Mouse (Mus musculus) cerebellum, adult 8-10 months (tissue): ENCODE measurements around the gene Camk1.

Experiments used
- DNase-seq: peaks from one replicate; pipeline ENCODE4 v3.0.0; 2022

Gene Camk1

GRCm38 (mm10) chr6:113343177-113344092, at the start of gene Camk1:
Gene Camk1, minus strand, starts transcription at chr6:113343984.
- peak; percentile 81 for DNase-seq

GRCm38 (mm10) chr6:113392387-113393071, 48.7 kb upstream of the Camk1 start:
- peak; percentile 43 for DNase-seq

GRCm38 (mm10) chr6:113392015-113392386, 48.2 kb upstream of the Camk1 start:
- DNase-seq: no peak

GRCm38 (mm10) chr6:113390715-113391114, 46.9 kb upstream of the Camk1 start:
- DNase-seq: no peak

GRCm38 (mm10) chr6:113388960-113389359, 45.2 kb upstream of the Camk1 start, which contains the start of gene Ttll3:
Gene Ttll3, plus strand, starts transcription at chr6:113389260.
- no peak for DNase-seq

GRCm38 (mm10) chr6:113386025-113386424, 42.2 kb upstream of the Camk1 start:
- DNase-seq: no peak

GRCm38 (mm10) chr6:113385160-113385714, 41.5 kb upstream of the Camk1 start:
- no peak for DNase-seq

GRCm38 (mm10) chr6:113384351-113384927, 40.7 kb upstream of the Camk1 start:
- DNase-seq: no peak

- DNase-seq: no peak
These were observed 36.7 kb upstream of the Camk1 start for GRCm38 (mm10) chr6:113380480-113380879.

GRCm38 (mm10) chr6:113379246-113379645, 35.5 kb upstream of the Camk1 start:
- DNase-seq: no peak

- DNase-seq: peak; percentile 92
These were observed 34.0 kb upstream of the Camk1 start, which contains the start of the genes Tada3 and Arpc4 for GRCm38 (mm10) chr6:113377496-113378385. Gene Tada3, minus strand, starts transcription at chr6:113377883. Gene Arpc4, plus strand, starts transcription at chr6:113378115.

GRCm38 (mm10) chr6:113377172-113377495, 33.4 kb upstream of the Camk1 start:
- no peak for DNase-seq

GRCm38 (mm10) chr6:113373491-113373890, 29.7 kb upstream of the Camk1 start:
- DNase-seq: no peak

GRCm38 (mm10) chr6:113370194-113370929, 26.6 kb upstream of the Camk1 start:
- DNase-seq: no peak

GRCm38 (mm10) chr6:113368577-113368976, 24.8 kb upstream of the Camk1 start:
- DNase-seq: no peak

- no peak for DNase-seq
These were observed 24.3 kb upstream of the Camk1 start for GRCm38 (mm10) chr6:113368124-113368523.

GRCm38 (mm10) chr6:113367574-113367973, 23.8 kb upstream of the Camk1 start:
- DNase-seq: no peak

GRCm38 (mm10) chr6:113366639-113367038, 22.9 kb upstream of the Camk1 start:
- DNase-seq: no peak

GRCm38 (mm10) chr6:113364518-113365135, 20.8 kb upstream of the Camk1 start:
- DNase-seq: no peak

GRCm38 (mm10) chr6:113362241-113362640, 18.5 kb upstream of the Camk1 start:
- DNase-seq: no peak

- DNase-seq: no peak
These were observed 17.7 kb upstream of the Camk1 start for GRCm38 (mm10) chr6:113361476-113361875.
